Mouse (Mus musculus) cerebellum, adult 9-11 months (tissue): ENCODE measurements around the gene Gm8765.
"Not testable (repeated sequence)": the region's sequence is repeated elsewhere in the genome, so short reads cannot be mapped to it uniquely, and the experiment has no call there.

ENCODE experiments used
- DNase-seq: peaks from one replicate; pipeline ENCODE4 v3.0.0; 2022

Gm8765 gene

DNA sequence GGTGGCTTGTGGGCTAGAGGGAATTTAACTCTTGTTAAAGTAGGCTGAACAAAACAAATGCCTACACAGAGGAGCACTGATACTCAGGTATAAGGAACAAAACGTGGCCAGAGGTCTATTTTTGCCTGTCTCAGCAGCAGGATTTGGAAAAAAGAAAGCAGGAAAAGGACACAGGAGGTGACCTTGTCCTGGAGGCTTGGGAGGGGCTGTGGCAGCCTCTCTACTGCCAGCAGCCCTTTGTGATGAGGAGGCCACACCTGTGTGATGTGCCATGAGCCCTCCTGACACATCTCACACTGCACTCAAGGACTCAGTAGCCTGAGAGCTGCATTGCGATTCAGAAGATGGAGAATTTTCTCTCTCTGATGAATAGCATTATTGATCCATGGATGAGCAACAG, at the start of gene Gm8765:
Gm8765 (plus strand) TSS at position 301 of the 400 bp plus-strand sequence.
- not testable (repeated sequence) for DNase-seq

DNA sequence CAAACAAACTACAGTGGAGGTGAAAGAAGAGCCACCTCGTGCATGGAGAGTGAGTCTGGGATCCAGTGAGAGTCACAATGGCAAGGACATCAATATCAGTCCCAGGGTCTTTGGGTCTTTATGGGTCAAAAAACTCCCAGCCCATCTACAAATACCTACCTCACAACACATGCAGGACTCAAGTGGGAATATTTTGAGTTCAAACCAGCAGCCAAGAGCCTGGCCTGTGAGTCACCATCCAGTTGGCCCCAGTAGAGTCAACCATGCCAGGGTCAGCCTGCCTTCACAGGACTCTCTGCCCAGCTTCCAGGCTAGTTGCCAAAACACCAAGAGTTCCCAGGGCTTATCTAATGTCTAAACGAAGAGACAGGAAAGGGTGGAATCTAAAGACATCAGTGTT, 49.3 kb upstream of the Gm8765 start:
- not testable (repeated sequence) for DNase-seq

DNA sequence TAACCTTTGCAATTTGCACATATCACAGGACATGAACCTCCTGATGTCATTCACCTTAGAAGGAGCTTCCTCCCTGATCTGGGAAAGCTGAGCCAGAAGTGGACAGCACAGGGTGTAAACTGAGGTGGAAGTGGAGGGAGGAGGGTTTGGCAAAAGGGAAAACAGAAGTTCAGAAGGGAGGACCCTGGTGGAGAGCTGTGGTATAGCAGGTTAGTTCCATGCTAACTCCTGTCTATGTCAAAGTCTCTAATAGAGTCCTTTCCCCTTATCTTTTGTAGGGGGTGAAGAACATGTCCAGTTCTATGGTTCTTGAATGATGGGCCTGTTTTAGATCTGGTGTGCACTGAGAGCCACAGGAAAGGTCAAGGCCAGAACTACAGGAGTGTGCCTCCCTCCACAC, 52.2 kb downstream of the Gm8765 start:
- DNase-seq = not testable (repeated sequence)

DNA sequence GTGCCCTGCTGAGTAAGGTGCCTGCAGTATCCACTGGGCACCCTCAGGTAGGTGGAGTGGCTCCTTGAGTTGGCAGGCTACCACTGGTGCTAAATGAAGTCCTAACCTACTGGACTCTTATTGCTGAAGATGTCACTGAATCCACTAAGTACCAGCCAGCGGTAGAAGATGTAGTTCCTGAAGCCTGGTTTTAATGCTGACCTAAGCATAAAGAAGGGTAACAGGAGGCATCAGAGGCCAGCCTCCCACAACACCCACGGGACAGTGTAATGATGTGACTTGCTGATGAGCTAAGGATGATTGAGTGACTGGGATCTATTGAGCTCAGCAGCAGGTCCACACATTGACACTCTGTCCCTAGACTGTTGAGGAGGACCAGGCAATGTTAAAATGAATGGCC, 53.6 kb downstream of the Gm8765 start:
- no peak for DNase-seq

DNA sequence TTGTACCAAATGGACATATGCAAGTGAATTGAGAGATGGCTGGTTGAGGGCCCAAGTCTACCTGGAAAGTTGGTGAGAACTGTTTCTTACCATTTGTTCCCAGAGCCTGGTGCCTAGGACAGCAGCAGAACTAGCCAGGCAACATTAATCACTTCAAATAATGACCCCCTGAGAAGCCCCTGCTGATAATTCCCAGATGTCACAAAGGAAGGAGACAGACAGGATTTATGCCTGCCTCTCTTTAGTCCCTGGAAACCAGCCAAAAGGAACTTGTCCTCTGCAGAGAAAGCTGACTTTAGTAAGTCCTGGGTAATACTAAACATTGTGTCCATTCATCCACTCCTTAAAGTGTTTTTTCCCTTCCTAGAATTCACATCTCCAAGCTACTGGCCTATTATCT, 54.8 kb downstream of the Gm8765 start:
- DNase-seq = not testable (repeated sequence)
